Mouse (Mus musculus): ENCODE results near the gene Pdzk1. TPM values are rescaled to one million over a fixed set of nuclear protein-coding genes. Genes with fewer than 3 reads are reported as not detected.
A peak's percentile ranks its signal among the peaks of the same experiment; 100 is the strongest.

Gene Pdzk1
- polyA plus RNA-seq, 1 experiment = 2.4 TPM

GRCm38 (mm10) chr3:96880385-96880784 lies 51.3 kb downstream of the Pdzk1 start:
- Histone ChIP-seq H3K4me1 (ENCODE audit: control insufficient read depth, insufficient read depth, low read length) (no peaks in the 10 kb centered on the region), H3K9ac (ENCODE audit: low read depth, poor library complexity, severe bottlenecking) (no peak overlapping the region), H3K27me3 (ENCODE audit: control insufficient read depth, insufficient read depth, low read length, poor library complexity, severe bottlenecking) (no peaks in the 10 kb centered on the region), H3K9me3 (replicated peaks; ENCODE audit: control insufficient read depth, insufficient read depth, low read length, poor library complexity, severe bottlenecking) (no peaks in the 10 kb centered on the region), H3K36me3 (ENCODE audit: control insufficient read depth, insufficient read depth, low read length, poor library complexity, severe bottlenecking) (peaks cover 12% of the 10 kb centered on the region; the same call in 1 of the 2 replicates), H3K27ac (ENCODE audit: insufficient read depth, low read length) (no peak overlapping the region), H3K4me3 (ENCODE audit: low read depth, low read length) (no peak overlapping the region)
- TF ChIP-seq POLR2A (IDR thresholded peaks at IDR 0.05; ENCODE audit: insufficient read depth, low read length) (no peak), CTCF (IDR thresholded peaks at IDR 0.05; ENCODE audit: low read depth, low read length) (no peak), EP300 (IDR thresholded peaks at IDR 0.05; ENCODE audit: insufficient read depth, low read depth, low read length) (no peak)

DNA sequence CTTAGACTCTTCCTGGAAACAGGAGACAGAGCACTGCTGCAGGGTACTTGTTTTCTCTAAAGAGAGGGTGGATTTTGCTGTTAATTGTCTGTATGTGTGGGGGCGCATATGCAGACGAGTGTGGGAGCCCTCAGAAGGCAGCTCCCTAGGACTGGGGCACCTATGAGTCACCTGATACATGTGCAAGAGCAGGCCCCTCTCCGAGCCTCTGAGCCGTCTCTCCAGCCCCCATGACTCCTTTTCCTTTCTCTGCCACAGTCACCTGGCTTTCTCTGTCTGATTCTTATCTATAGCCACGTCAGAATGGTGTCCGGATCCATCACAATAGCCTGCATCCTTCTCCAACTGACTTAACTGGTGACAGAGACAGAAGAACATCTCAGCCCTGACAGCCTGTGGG lies 52.5 kb downstream of the Pdzk1 start:
- H3K36me3 ChIP-seq (ENCODE audit: control insufficient read depth, insufficient read depth, low read length, poor library complexity, severe bottlenecking) = peaks cover 10% of the 10 kb centered on the region; the same call in 1 of the 2 replicates

GRCm38 (mm10) chr3:96882061-96882849 lies 53.2 kb downstream of the Pdzk1 start:
- no peaks in the 10 kb centered on the region for H3K4me1 ChIP-seq (ENCODE audit: control insufficient read depth, insufficient read depth, low read length)
- H3K36me3 ChIP-seq (ENCODE audit: control insufficient read depth, insufficient read depth, low read length, poor library complexity, severe bottlenecking) = peaks cover 10% of the 10 kb centered on the region; the same call in 1 of the 2 replicates
- H3K9ac ChIP-seq (ENCODE audit: low read depth, poor library complexity, severe bottlenecking) = no peak overlapping the region
- TF ChIP-seq EP300 (IDR thresholded peaks at IDR 0.05; ENCODE audit: insufficient read depth, low read depth, low read length) (no peak), CTCF (IDR thresholded peaks at IDR 0.05; ENCODE audit: low read depth, low read length) (no peak), POLR2A (IDR thresholded peaks at IDR 0.05; ENCODE audit: insufficient read depth, low read length) (no peak)
- H3K9me3 ChIP-seq (replicated peaks; ENCODE audit: control insufficient read depth, insufficient read depth, low read length, poor library complexity, severe bottlenecking) = no peaks in the 10 kb centered on the region
- no peak overlapping the region for H3K27ac ChIP-seq (ENCODE audit: insufficient read depth, low read length)
- no peak overlapping the region for H3K4me3 ChIP-seq (ENCODE audit: low read depth, low read length)
- no peaks in the 10 kb centered on the region for H3K27me3 ChIP-seq (ENCODE audit: control insufficient read depth, insufficient read depth, low read length, poor library complexity, severe bottlenecking)

More for the DNA sequence above, 52.5 kb downstream of the Pdzk1 start:
- Histone ChIP-seq H3K4me3 (ENCODE audit: low read depth, low read length) (no peak overlapping the region), H3K27me3 (ENCODE audit: control insufficient read depth, insufficient read depth, low read length, poor library complexity, severe bottlenecking) (no peaks in the 10 kb centered on the region), H3K9me3 (replicated peaks; ENCODE audit: control insufficient read depth, insufficient read depth, low read length, poor library complexity, severe bottlenecking) (no peaks in the 10 kb centered on the region), H3K9ac (ENCODE audit: low read depth, poor library complexity, severe bottlenecking) (no peak overlapping the region), H3K27ac (ENCODE audit: insufficient read depth, low read length) (no peak overlapping the region), H3K4me1 (ENCODE audit: control insufficient read depth, insufficient read depth, low read length) (no peaks in the 10 kb centered on the region)
- TF ChIP-seq POLR2A (IDR thresholded peaks at IDR 0.05; ENCODE audit: insufficient read depth, low read length) = no peak
- TF ChIP-seq EP300 (IDR thresholded peaks at IDR 0.05; ENCODE audit: insufficient read depth, low read depth, low read length) = no peak
- TF ChIP-seq CTCF (IDR thresholded peaks at IDR 0.05; ENCODE audit: low read depth, low read length) = no peak

DNA sequence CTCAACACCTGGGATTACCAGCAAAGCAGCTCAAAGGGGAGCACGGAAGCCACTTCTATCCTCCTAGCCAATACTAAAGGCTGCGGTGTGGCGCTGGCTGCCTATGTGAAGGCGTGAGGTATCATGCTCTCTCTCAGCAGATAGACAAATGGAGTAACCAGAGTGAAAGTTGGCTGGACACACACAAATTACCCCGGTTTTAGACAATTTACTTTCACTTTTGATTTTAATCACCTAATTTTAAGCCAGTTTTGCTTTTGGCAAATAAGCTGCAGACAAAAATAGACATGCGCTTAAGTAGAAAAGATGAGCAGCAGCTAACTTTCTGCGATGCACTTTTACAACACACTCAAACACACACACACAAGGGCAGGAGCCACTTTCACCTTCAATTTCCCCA lies 54.6 kb downstream of the Pdzk1 start:
- no peak for TF ChIP-seq CTCF (IDR thresholded peaks at IDR 0.05; ENCODE audit: low read depth, low read length)
- no peak for TF ChIP-seq POLR2A (IDR thresholded peaks at IDR 0.05; ENCODE audit: insufficient read depth, low read length)
- no peak for TF ChIP-seq EP300 (IDR thresholded peaks at IDR 0.05; ENCODE audit: insufficient read depth, low read depth, low read length)
- Histone ChIP-seq H3K9me3 (replicated peaks; ENCODE audit: control insufficient read depth, insufficient read depth, low read length, poor library complexity, severe bottlenecking) (no peaks in the 10 kb centered on the region), H3K9ac (ENCODE audit: low read depth, poor library complexity, severe bottlenecking) (no peak overlapping the region), H3K4me3 (ENCODE audit: low read depth, low read length) (no peak overlapping the region), H3K27me3 (ENCODE audit: control insufficient read depth, insufficient read depth, low read length, poor library complexity, severe bottlenecking) (no peaks in the 10 kb centered on the region), H3K36me3 (ENCODE audit: control insufficient read depth, insufficient read depth, low read length, poor library complexity, severe bottlenecking) (peaks cover 10% of the 10 kb centered on the region; the same call in 1 of the 2 replicates), H3K27ac (ENCODE audit: insufficient read depth, low read length) (no peak overlapping the region), H3K4me1 (ENCODE audit: control insufficient read depth, insufficient read depth, low read length) (no peaks in the 10 kb centered on the region)

- Histone ChIP-seq H3K36me3 (ENCODE audit: control insufficient read depth, insufficient read depth, low read length, poor library complexity, severe bottlenecking) (no peaks in the 10 kb centered on the region; the same call in 1 of the 2 replicates), H3K4me1 (ENCODE audit: control insufficient read depth, insufficient read depth, low read length) (no peaks in the 10 kb centered on the region), H3K9ac (ENCODE audit: low read depth, poor library complexity, severe bottlenecking) (no peak overlapping the region), H3K27me3 (ENCODE audit: control insufficient read depth, insufficient read depth, low read length, poor library complexity, severe bottlenecking) (no peaks in the 10 kb centered on the region), H3K4me3 (ENCODE audit: low read depth, low read length) (no peak overlapping the region), H3K9me3 (replicated peaks; ENCODE audit: control insufficient read depth, insufficient read depth, low read length, poor library complexity, severe bottlenecking) (no peaks in the 10 kb centered on the region), H3K27ac (ENCODE audit: insufficient read depth, low read length) (no peak overlapping the region)
- TF ChIP-seq CTCF (IDR thresholded peaks at IDR 0.05; ENCODE audit: low read depth, low read length) = no peak
These were observed 73.4 kb downstream of the Pdzk1 start for GRCm38 (mm10) chr3:96902336-96902999.

- H3K9me3 ChIP-seq (replicated peaks; ENCODE audit: control insufficient read depth, insufficient read depth, low read length, poor library complexity, severe bottlenecking) = no peaks in the 10 kb centered on the region
- H3K27me3 ChIP-seq (ENCODE audit: control insufficient read depth, insufficient read depth, low read length, poor library complexity, severe bottlenecking) = no peaks in the 10 kb centered on the region
- H3K4me3 ChIP-seq (ENCODE audit: low read depth, low read length) = peak within 1 kb of the TSS; percentile 100
- peak within 1 kb of the TSS; percentile 86 for H3K9ac ChIP-seq (ENCODE audit: low read depth, poor library complexity, severe bottlenecking)
- no peak within 1 kb of the TSS for H3K27ac ChIP-seq (ENCODE audit: insufficient read depth, low read length)
- no peaks in the 10 kb centered on the region for H3K36me3 ChIP-seq (ENCODE audit: control insufficient read depth, insufficient read depth, low read length, poor library complexity, severe bottlenecking)
- TF ChIP-seq CTCF (IDR thresholded peaks at IDR 0.05; ENCODE audit: low read depth, low read length) = no peak
- no peak for TF ChIP-seq EP300 (IDR thresholded peaks at IDR 0.05; ENCODE audit: insufficient read depth, low read depth, low read length)
- no peak for TF ChIP-seq POLR2A (IDR thresholded peaks at IDR 0.05; ENCODE audit: insufficient read depth, low read length)
- H3K4me1 ChIP-seq (ENCODE audit: control insufficient read depth, insufficient read depth, low read length) = no peaks in the 10 kb centered on the region
These were observed 75.3 kb downstream of the Pdzk1 start, which contains the start of gene Gja5 for GRCm38 (mm10) chr3:96904393-96904792. Gja5 (plus strand) TSS chr3:96904693.

Data from ES-Bruce4 (cell line).